Mouse (Mus musculus) liver, adult 2 months (tissue): Measurements from ENCODE around the gene Calca.

Source experiments
- CTCF ChIP-seq: fragments of 200-500 bp; IDR thresholded peaks from 2 replicates; pipeline ENCODE4 v1.5.1; 2011; ENCODE audit warnings: low read depth, low read length, control low read depth
- POLR2A ChIP-seq: fragments of 200-500 bp; IDR thresholded peaks from 2 replicates; pipeline ENCODE4 v1.6.1; 2011; ENCODE audit warnings: low read length, control low read depth; ENCODE audit not compliant: insufficient read depth; ENCODE audit errors: extremely low read depth

- no peak for TF ChIP-seq CTCF
- TF ChIP-seq POLR2A, result no peak
Measured at GRCm38 (mm10) chr7:114636102-114636501, at the start of gene Calca.
